Mouse (Mus musculus): ENCODE measurements around the gene Sntb2. TPM values are rescaled to one million over a fixed set of nuclear protein-coding genes. Genes with fewer than 3 reads are reported as not detected.

Gene Sntb2
- 11.6 and 12.3 TPM in 2 replicates for polyA plus RNA-seq (2016; fragmentation: Nextera tagmentation; extraction: Ambion mirVana)

GRCm38 (mm10) chr8:106935324-106935869, at the start of gene Sntb2:
Gene Sntb2, plus strand, starts transcription at chr8:106935750.
- peaks cover 47% of the 10 kb centered on the region for H3K4me1 ChIP-seq
- peak within 1 kb of the TSS; percentile 96 for H3K27ac ChIP-seq (replicated peaks)
- H3K36me3 ChIP-seq (replicated peaks): 0 out of 2 replicates have a peak, but pooled peaks cover 3% of the 10 kb centered on the region
- H3K9me3 ChIP-seq: no peaks in the 10 kb centered on the region
- peak within 1 kb of the TSS; percentile 95 for H3K4me3 ChIP-seq
- peak; percentile 98 for DNase-seq (ENCODE audit: low spot score)
- H3K27me3 ChIP-seq (replicated peaks; ENCODE audit: low read depth, poor library complexity, severe bottlenecking): peaks cover 23% of the 10 kb centered on the region
- WGBS: under 1% methylated on average over 41 of the region's 41 CpGs

- peaks cover 24% of the 10 kb centered on the region for H3K4me1 ChIP-seq
- no peaks in the 10 kb centered on the region for H3K27me3 ChIP-seq (replicated peaks; ENCODE audit: low read depth, poor library complexity, severe bottlenecking)
- peak; percentile 75 for DNase-seq (ENCODE audit: low spot score)
- no peaks in the 10 kb centered on the region for H3K9me3 ChIP-seq
- WGBS: 51% methylated on average over 5 of the region's 5 CpGs
- H3K36me3 ChIP-seq (replicated peaks): peaks cover 66% of the 10 kb centered on the region
- H3K4me3 ChIP-seq: no peak overlapping the region
- no peak overlapping the region for H3K27ac ChIP-seq (replicated peaks)
Observed at GRCm38 (mm10) chr8:106887336-106888189, 48.0 kb upstream of the Sntb2 start.

GRCm38 (mm10) chr8:106888803-106889202, 46.7 kb upstream of the Sntb2 start:
- Histone ChIP-seq H3K4me3 (no peak overlapping the region), H3K9me3 (no peaks in the 10 kb centered on the region), H3K27ac (replicated peaks) (no peak overlapping the region), H3K27me3 (replicated peaks; ENCODE audit: low read depth, poor library complexity, severe bottlenecking) (no peaks in the 10 kb centered on the region), H3K4me1 (peaks cover 26% of the 10 kb centered on the region), H3K36me3 (replicated peaks) (peaks cover 53% of the 10 kb centered on the region)
- 91% methylated on average over 3 of the region's 3 CpGs for WGBS
- DNase-seq (ENCODE audit: low spot score): no peak

- H3K9me3 ChIP-seq: no peaks in the 10 kb centered on the region
- H3K27ac ChIP-seq (replicated peaks): peak overlapping the region; percentile 100
- peaks cover 37% of the 10 kb centered on the region for H3K4me1 ChIP-seq
- peaks cover 46% of the 10 kb centered on the region for H3K36me3 ChIP-seq (replicated peaks)
- WGBS: 2% methylated on average over 15 of the region's 15 CpGs
- peak; percentile 75 for DNase-seq (ENCODE audit: low spot score)
- peak overlapping the region; percentile 97 for H3K4me3 ChIP-seq
- no peaks in the 10 kb centered on the region for H3K27me3 ChIP-seq (replicated peaks; ENCODE audit: low read depth, poor library complexity, severe bottlenecking)
Observed at GRCm38 (mm10) chr8:106892210-106892805, 43.2 kb upstream of the Sntb2 start.

GRCm38 (mm10) chr8:106892806-106893451, 42.6 kb upstream of the Sntb2 start:
- 1% methylated on average over 57 of the region's 57 CpGs for WGBS
- peak; percentile 83 for DNase-seq (ENCODE audit: low spot score)
- Histone ChIP-seq H3K9me3 (no peaks in the 10 kb centered on the region), H3K27me3 (replicated peaks; ENCODE audit: low read depth, poor library complexity, severe bottlenecking) (no peaks in the 10 kb centered on the region), H3K4me1 (peaks cover 37% of the 10 kb centered on the region), H3K36me3 (replicated peaks) (peaks cover 53% of the 10 kb centered on the region), H3K27ac (replicated peaks) (peak overlapping the region; percentile 100), H3K4me3 (peak overlapping the region; percentile 97)

GRCm38 (mm10) chr8:106893481-106894156, 41.9 kb upstream of the Sntb2 start, which contains the start of gene Utp4:
Gene Utp4, plus strand, starts transcription at chr8:106893636.
- WGBS: under 1% methylated on average over 63 of the region's 63 CpGs
- no peaks in the 10 kb centered on the region for H3K9me3 ChIP-seq
- peaks cover 37% of the 10 kb centered on the region for H3K4me1 ChIP-seq
- peaks cover 59% of the 10 kb centered on the region for H3K36me3 ChIP-seq (replicated peaks)
- no peaks in the 10 kb centered on the region for H3K27me3 ChIP-seq (replicated peaks; ENCODE audit: low read depth, poor library complexity, severe bottlenecking)
- H3K27ac ChIP-seq (replicated peaks): peak within 1 kb of the TSS; percentile 100
- H3K4me3 ChIP-seq: peak within 1 kb of the TSS; percentile 97
- peak; percentile 92 for DNase-seq (ENCODE audit: low spot score)

GRCm38 (mm10) chr8:106899473-106899872, 36.1 kb upstream of the Sntb2 start:
- Histone ChIP-seq H3K9me3 (no peaks in the 10 kb centered on the region), H3K36me3 (replicated peaks) (peaks cover 99% of the 10 kb centered on the region)

GRCm38 (mm10) chr8:106905727-106906480, 29.6 kb upstream of the Sntb2 start:
- DNase-seq (ENCODE audit: low spot score): peak; percentile 56
- WGBS: 95% methylated on average over 17 of the region's 17 CpGs
- Histone ChIP-seq H3K36me3 (replicated peaks) (peaks cover 93% of the 10 kb centered on the region), H3K27ac (replicated peaks) (no peak overlapping the region), H3K4me1 (no peaks in the 10 kb centered on the region), H3K4me3 (no peak overlapping the region), H3K27me3 (replicated peaks; ENCODE audit: low read depth, poor library complexity, severe bottlenecking) (no peaks in the 10 kb centered on the region), H3K9me3 (no peaks in the 10 kb centered on the region)

More at GRCm38 (mm10) chr8:106899473-106899872, 36.1 kb upstream of the Sntb2 start:
- Histone ChIP-seq H3K27me3 (replicated peaks; ENCODE audit: low read depth, poor library complexity, severe bottlenecking) (no peaks in the 10 kb centered on the region), H3K27ac (replicated peaks) (no peak overlapping the region), H3K4me3 (no peak overlapping the region), H3K4me1 (peaks cover 6% of the 10 kb centered on the region)
- DNase-seq (ENCODE audit: low spot score): no peak
- WGBS: 91% methylated on average over 5 of the region's 5 CpGs

- H3K36me3 ChIP-seq (replicated peaks): peaks cover 92% of the 10 kb centered on the region
- H3K4me3 ChIP-seq: no peak overlapping the region
- H3K9me3 ChIP-seq: no peaks in the 10 kb centered on the region
- WGBS: 95% methylated on average over 6 of the region's 6 CpGs
- H3K27me3 ChIP-seq (replicated peaks; ENCODE audit: low read depth, poor library complexity, severe bottlenecking): no peaks in the 10 kb centered on the region
- H3K4me1 ChIP-seq: no peaks in the 10 kb centered on the region
- DNase-seq (ENCODE audit: low spot score): no peak
- H3K27ac ChIP-seq (replicated peaks): no peak overlapping the region
Observed at GRCm38 (mm10) chr8:106906635-106907034, 28.9 kb upstream of the Sntb2 start.

- Histone ChIP-seq H3K27me3 (replicated peaks; ENCODE audit: low read depth, poor library complexity, severe bottlenecking) (no peaks in the 10 kb centered on the region), H3K27ac (replicated peaks) (no peak overlapping the region), H3K9me3 (no peaks in the 10 kb centered on the region), H3K4me3 (no peak overlapping the region), H3K36me3 (replicated peaks) (peaks cover 92% of the 10 kb centered on the region), H3K4me1 (no peaks in the 10 kb centered on the region)
- DNase-seq (ENCODE audit: low spot score): no peak
- 92% methylated on average over 6 of the region's 6 CpGs for WGBS
Observed at GRCm38 (mm10) chr8:106907450-106907849, 28.1 kb upstream of the Sntb2 start.

GRCm38 (mm10) chr8:106908291-106908690, 27.3 kb upstream of the Sntb2 start:
- Histone ChIP-seq H3K36me3 (replicated peaks) (peaks cover 92% of the 10 kb centered on the region), H3K9me3 (no peaks in the 10 kb centered on the region), H3K27ac (replicated peaks) (no peak overlapping the region), H3K4me3 (no peak overlapping the region), H3K4me1 (no peaks in the 10 kb centered on the region), H3K27me3 (replicated peaks; ENCODE audit: low read depth, poor library complexity, severe bottlenecking) (no peaks in the 10 kb centered on the region)
- no peak for DNase-seq (ENCODE audit: low spot score)
- 91% methylated on average over 7 of the region's 7 CpGs for WGBS
